Mouse (Mus musculus) limb, embryonic 11.5 days (tissue): ENCODE measurements at regions not wholly inside any gene's neighbourhood (a gene's known extent, or its start where the extent isn't known, plus 50 kb on each side); places are given as distances from the start of the nearest gene placed in this dataset.

Source experiments
- ATAC-seq: fragments of 200-750 bp; cut with Nextera tagmentation; 2 replicates; pipeline ENCODE4 v1.8.0; 2017; ENCODE audit warnings: low read depth; ENCODE audit not compliant: insufficient number of reproducible peaks, low FRiP score, low TSS enrichment
- DNase-seq: peaks from one replicate; pipeline ENCODE4 v3.0.0-alpha.2; 2015; ENCODE audit warnings: low spot score
- H3K27ac ChIP-seq: fragments of 300-500 bp; sonication (generic); replicated peaks from 2 replicates; pipeline ENCODE4 v1.5.1; 2014; ENCODE audit warnings: low read depth, mild to moderate bottlenecking, low read length
- H3K27me3 ChIP-seq: fragments of 300-500 bp; sonication (generic); 2 replicates; pipeline ENCODE4 v1.6.1; 2014; ENCODE audit warnings: mild to moderate bottlenecking, low read length, mixed read lengths; ENCODE audit not compliant: control insufficient read depth, insufficient read depth
- H3K36me3 ChIP-seq: fragments of 300-500 bp; sonication (generic); 2 replicates; pipeline ENCODE4 v1.6.1; 2014; ENCODE audit warnings: mild to moderate bottlenecking, low read length, moderate library complexity, mixed read lengths; ENCODE audit not compliant: control insufficient read depth, insufficient read depth
- H3K4me1 ChIP-seq: fragments of 300-500 bp; sonication (generic); 2 replicates; pipeline ENCODE4 v1.6.1; 2014; ENCODE audit warnings: low read length, mixed read lengths; ENCODE audit not compliant: control insufficient read depth, insufficient read depth
- H3K4me2 ChIP-seq: fragments of 300-500 bp; sonication (generic); 2 replicates; pipeline ENCODE4 v1.6.1; 2014; ENCODE audit warnings: low read depth, mild to moderate bottlenecking, moderate library complexity; ENCODE audit not compliant: severe bottlenecking
- H3K4me3 ChIP-seq: fragments of 300-500 bp; sonication (generic); 2 replicates; pipeline ENCODE4 v1.5.1; 2014; ENCODE audit warnings: low read depth, low read length
- H3K9ac ChIP-seq: fragments of 300-500 bp; sonication (generic); 2 replicates; pipeline ENCODE4 v1.6.1; 2014; ENCODE audit warnings: mild to moderate bottlenecking, low read length
- H3K9me3 ChIP-seq: fragments of 300-500 bp; sonication (generic); 2 replicates; pipeline ENCODE4 v1.6.1; 2016; ENCODE audit warnings: low read length; ENCODE audit not compliant: control insufficient read depth
- WGBS: fragments of 180-500 bp; shearing (Covaris S2); extraction: QIAGEN DNeasy Blood & Tissue Kit; methylation state at CpG from one replicate; pipeline ENCODE4 v1.1.7; 2014; 5-methylcytosine and 5-hydroxymethylcytosine counted together

DNA sequence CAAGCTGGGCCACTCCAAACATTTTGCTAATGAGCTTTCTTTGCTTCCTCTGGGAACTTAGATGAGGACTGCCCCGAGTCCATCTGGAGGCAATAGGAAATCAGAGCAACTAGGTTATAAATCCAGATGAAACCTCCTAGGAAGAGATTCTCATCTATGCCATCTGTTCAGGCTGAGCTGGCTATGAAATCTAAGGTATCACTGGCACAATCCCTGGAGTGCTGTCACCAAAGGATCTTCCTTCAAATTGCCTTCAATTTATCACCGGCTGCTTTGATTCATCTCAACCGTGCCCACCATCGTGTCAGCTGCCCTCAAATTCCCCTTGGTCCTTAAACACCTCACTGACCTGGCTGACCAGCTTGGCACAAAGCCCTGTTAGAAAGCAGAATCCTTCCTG is 87.8 kb upstream of the Krr1 start:
- no peak overlapping the region for H3K9ac ChIP-seq
- ATAC-seq, result no peak
- no peak overlapping the region for H3K27ac ChIP-seq
- no peaks in the 10 kb centered on the region for H3K36me3 ChIP-seq
- no peak overlapping the region for H3K4me3 ChIP-seq
- no peaks in the 10 kb centered on the region for H3K4me1 ChIP-seq
- DNase-seq, result no peak
- no peaks in the 10 kb centered on the region for H3K27me3 ChIP-seq
- no peaks in the 10 kb centered on the region for H3K9me3 ChIP-seq
- no peak overlapping the region for H3K4me2 ChIP-seq
- WGBS, result 45% methylated on average over 4 of the region's 4 CpGs

DNA sequence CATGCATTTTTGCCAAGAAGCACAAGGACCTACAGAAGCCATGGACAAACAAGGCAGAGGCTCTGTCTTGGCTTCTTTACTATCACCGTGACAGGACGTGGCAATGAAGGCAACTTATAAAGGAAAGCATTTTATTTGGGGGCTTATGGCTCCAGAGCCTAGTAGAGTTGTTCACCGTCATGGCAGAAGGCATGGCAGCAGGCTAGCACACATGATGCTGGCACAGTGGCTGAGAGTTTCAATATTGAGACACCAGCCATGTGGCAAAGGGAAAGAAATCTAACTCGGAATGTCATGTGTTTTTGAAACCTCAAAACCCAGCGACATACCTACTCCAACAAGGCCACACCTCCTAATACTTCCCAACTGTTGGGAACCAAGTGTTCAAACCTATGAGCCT is 83.4 kb upstream of the Krr1 start:
- 94% methylated on average over 5 of the region's 5 CpGs for WGBS
- ATAC-seq, result no peak

GRCm38 (mm10) chr10:111893489-111893888 is 79.0 kb upstream of the Krr1 start:
- H3K36me3 ChIP-seq, result no peaks in the 10 kb centered on the region
- H3K27me3 ChIP-seq, result no peaks in the 10 kb centered on the region
- no peak overlapping the region for H3K9ac ChIP-seq
- DNase-seq, result no peak
- no peak overlapping the region for H3K27ac ChIP-seq
- H3K4me1 ChIP-seq, result no peaks in the 10 kb centered on the region
- WGBS, result 82% methylated on average over 5 of the region's 5 CpGs
- no peak overlapping the region for H3K4me2 ChIP-seq
- no peaks in the 10 kb centered on the region for H3K9me3 ChIP-seq
- no peak for ATAC-seq
- H3K4me3 ChIP-seq, result no peak overlapping the region

More for the DNA sequence above, 83.4 kb upstream of the Krr1 start:
- no peaks in the 10 kb centered on the region for H3K36me3 ChIP-seq
- H3K4me3 ChIP-seq, result no peak overlapping the region
- H3K27me3 ChIP-seq, result no peaks in the 10 kb centered on the region
- no peaks in the 10 kb centered on the region for H3K4me1 ChIP-seq
- no peak overlapping the region for H3K4me2 ChIP-seq
- no peak overlapping the region for H3K9ac ChIP-seq
- no peak overlapping the region for H3K27ac ChIP-seq
- no peak for DNase-seq
- H3K9me3 ChIP-seq, result no peaks in the 10 kb centered on the region

DNA sequence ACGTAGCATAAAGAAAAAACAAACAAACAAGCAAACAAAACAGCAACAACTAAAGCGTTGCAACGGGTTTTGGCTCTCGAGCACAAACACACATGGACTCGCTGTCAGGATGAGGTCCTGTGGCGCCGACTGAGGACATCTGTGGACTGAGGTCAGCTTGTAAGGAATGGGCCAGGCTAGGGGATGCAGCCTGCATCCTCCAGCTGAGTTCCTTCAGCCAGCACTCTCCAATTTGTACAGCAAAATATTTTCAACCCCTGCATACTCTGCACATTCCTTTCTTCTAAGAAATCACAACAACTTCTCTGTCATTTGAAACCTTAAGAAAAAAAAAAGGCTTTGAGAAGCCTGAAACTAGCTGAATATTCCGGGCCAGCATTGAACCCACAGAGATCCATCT is 78.5 kb upstream of the Krr1 start:
- 84% methylated on average over 8 of the region's 8 CpGs for WGBS
- Histone ChIP-seq H3K4me1 (no peaks in the 10 kb centered on the region), H3K4me3 (no peak overlapping the region), H3K27me3 (no peaks in the 10 kb centered on the region), H3K9me3 (no peaks in the 10 kb centered on the region), H3K4me2 (no peak overlapping the region), H3K9ac (no peak overlapping the region), H3K36me3 (no peaks in the 10 kb centered on the region), H3K27ac (no peak overlapping the region)
- DNase-seq (no peak), ATAC-seq (no peak)

DNA sequence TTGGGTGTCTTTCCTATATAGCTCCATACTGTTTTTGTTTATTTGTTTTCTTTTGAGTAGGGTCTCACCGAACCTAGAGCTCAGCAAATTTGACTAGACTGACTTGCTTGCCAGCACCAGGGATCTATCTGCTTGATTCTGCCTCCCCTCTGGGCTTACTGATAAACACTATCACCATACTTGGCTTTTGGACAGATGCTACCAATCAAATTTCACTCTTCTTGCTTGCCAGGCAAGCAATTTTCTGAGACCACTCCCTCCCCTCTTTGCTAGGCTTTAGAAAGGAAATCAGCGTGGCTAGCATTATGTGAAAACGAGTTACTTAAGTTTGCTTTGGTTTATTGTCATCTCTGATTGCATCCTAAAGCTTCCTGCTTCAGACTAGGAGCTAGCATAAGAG is 75.1 kb upstream of the Krr1 start:
- no peak for ATAC-seq
- no peak for DNase-seq
- H3K4me1 ChIP-seq, result no peaks in the 10 kb centered on the region

GRCm38 (mm10) chr10:111900723-111901716 is 71.4 kb upstream of the Krr1 start:
- no peak for ATAC-seq

More for the DNA sequence above, 75.1 kb upstream of the Krr1 start:
- H3K9me3 ChIP-seq, result no peaks in the 10 kb centered on the region
- no peaks in the 10 kb centered on the region for H3K36me3 ChIP-seq
- no peak overlapping the region for H3K9ac ChIP-seq
- H3K27me3 ChIP-seq, result no peaks in the 10 kb centered on the region
- H3K4me3 ChIP-seq, result no peak overlapping the region
- H3K27ac ChIP-seq, result no peak overlapping the region
- WGBS, result 76% methylated on average over 3 of the region's 3 CpGs
- no peak overlapping the region for H3K4me2 ChIP-seq

GRCm38 (mm10) chr10:111903956-111904355 is 68.5 kb upstream of the Krr1 start:
- Histone ChIP-seq H3K36me3 (no peaks in the 10 kb centered on the region), H3K4me1 (no peaks in the 10 kb centered on the region), H3K4me2 (no peak overlapping the region), H3K27me3 (no peaks in the 10 kb centered on the region), H3K9me3 (no peaks in the 10 kb centered on the region), H3K9ac (no peak overlapping the region), H3K4me3 (no peak overlapping the region), H3K27ac (no peak overlapping the region)
- DNase-seq, result no peak
- WGBS, result 89% methylated on average over 8 of the region's 8 CpGs
- no peak for ATAC-seq

More at GRCm38 (mm10) chr10:111900723-111901716, 71.4 kb upstream of the Krr1 start:
- Histone ChIP-seq H3K4me1 (no peaks in the 10 kb centered on the region), H3K9ac (no peak overlapping the region), H3K27me3 (no peaks in the 10 kb centered on the region), H3K4me3 (no peak overlapping the region), H3K27ac (no peak overlapping the region), H3K36me3 (no peaks in the 10 kb centered on the region), H3K4me2 (no peak overlapping the region), H3K9me3 (no peaks in the 10 kb centered on the region)
- DNase-seq, result no peak
- 78% methylated on average over 17 of the region's 17 CpGs for WGBS

GRCm38 (mm10) chr10:111907836-111908235 is 64.6 kb upstream of the Krr1 start:
- Histone ChIP-seq H3K9ac (no peak overlapping the region), H3K4me3 (no peak overlapping the region), H3K36me3 (no peaks in the 10 kb centered on the region), H3K4me1 (no peaks in the 10 kb centered on the region), H3K27ac (no peak overlapping the region), H3K4me2 (no peak overlapping the region), H3K9me3 (no peaks in the 10 kb centered on the region), H3K27me3 (no peaks in the 10 kb centered on the region)
- WGBS, result 89% methylated on average over 5 of the region's 5 CpGs
- ATAC-seq (no peak), DNase-seq (no peak)
